Mouse (Mus musculus) embryonic facial prominence, embryonic 15.5 days (tissue): Measurements from ENCODE around the gene Cuzd1. TPM values are rescaled to one million over a fixed set of nuclear protein-coding genes. Genes with fewer than 3 reads are reported as not detected.

Experiments used
- ATAC-seq: fragments of 200-750 bp; cut with Nextera tagmentation; 2 replicates; pipeline ENCODE4 v1.8.0; 2017; ENCODE audit warnings: low read depth, moderate TSS enrichment; ENCODE audit not compliant: insufficient number of reproducible peaks, low FRiP score, low TSS enrichment
- H3K27ac ChIP-seq: fragments of 300-500 bp; sonication (generic); replicated peaks from 2 replicates; pipeline ENCODE4 v1.5.1; 2015; ENCODE audit warnings: mild to moderate bottlenecking, inconsistent platforms
- H3K27me3 ChIP-seq: fragments of 300-500 bp; sonication (generic); 2 replicates; pipeline ENCODE4 v1.6.1; 2015; ENCODE audit warnings: inconsistent platforms
- H3K36me3 ChIP-seq: fragments of 300-500 bp; sonication (generic); 2 replicates; pipeline ENCODE4 v1.6.1; 2015; ENCODE audit warnings: mild to moderate bottlenecking, inconsistent platforms
- H3K4me1 ChIP-seq: fragments of 300-500 bp; sonication (generic); 2 replicates; pipeline ENCODE4 v1.6.1; 2015; ENCODE audit warnings: inconsistent platforms
- H3K4me2 ChIP-seq: fragments of 300-500 bp; sonication (generic); replicated peaks from 2 replicates; pipeline ENCODE4 v1.6.1; 2015; ENCODE audit warnings: mild to moderate bottlenecking, inconsistent platforms
- H3K4me3 ChIP-seq: fragments of 300-500 bp; sonication (generic); replicated peaks from 2 replicates; pipeline ENCODE4 v1.5.1; 2015; ENCODE audit warnings: mild to moderate bottlenecking, inconsistent platforms
- H3K9ac ChIP-seq: fragments of 300-500 bp; sonication (generic); 2 replicates; pipeline ENCODE4 v1.6.1; 2015; ENCODE audit warnings: inconsistent platforms
- H3K9me3 ChIP-seq: fragments of 300-500 bp; sonication (generic); replicated peaks from 2 replicates; pipeline ENCODE4 v1.6.1; 2016; ENCODE audit warnings: inconsistent platforms
- WGBS: fragments of 180-500 bp; shearing (Covaris S2); methylation state at CpG from one replicate; pipeline ENCODE4 v1.1.7; 2015; 5-methylcytosine and 5-hydroxymethylcytosine counted together
- polyA plus RNA-seq: library from polyadenylated mRNA; unstranded; fragments of >200 nt; fragmentation: Nextera tagmentation; extraction: Ambion mirVana; gene quantifications from 2 replicates; pipeline ENCODE4 v1.2.1, GENCODE M21; 2015

The Cuzd1 gene
- polyA plus RNA-seq, 1 experiment from 2014 or later, result 0.13 TPM

- no peak overlapping the region for H3K4me3 ChIP-seq
- no peaks in the 10 kb centered on the region for H3K27me3 ChIP-seq
- no peaks in the 10 kb centered on the region for H3K4me1 ChIP-seq
- no peak overlapping the region for H3K27ac ChIP-seq
- 79% methylated on average over 2 of the region's 2 CpGs for WGBS
- H3K36me3 ChIP-seq, result no peaks in the 10 kb centered on the region
- H3K9ac ChIP-seq, result no peak overlapping the region
- H3K4me2 ChIP-seq, result no peak overlapping the region
- H3K9me3 ChIP-seq, result no peaks in the 10 kb centered on the region
- ATAC-seq, result no peak
These were observed 9.6 kb upstream of the Cuzd1 start for GRCm38 (mm10) chr7:131331688-131332087.

DNA sequence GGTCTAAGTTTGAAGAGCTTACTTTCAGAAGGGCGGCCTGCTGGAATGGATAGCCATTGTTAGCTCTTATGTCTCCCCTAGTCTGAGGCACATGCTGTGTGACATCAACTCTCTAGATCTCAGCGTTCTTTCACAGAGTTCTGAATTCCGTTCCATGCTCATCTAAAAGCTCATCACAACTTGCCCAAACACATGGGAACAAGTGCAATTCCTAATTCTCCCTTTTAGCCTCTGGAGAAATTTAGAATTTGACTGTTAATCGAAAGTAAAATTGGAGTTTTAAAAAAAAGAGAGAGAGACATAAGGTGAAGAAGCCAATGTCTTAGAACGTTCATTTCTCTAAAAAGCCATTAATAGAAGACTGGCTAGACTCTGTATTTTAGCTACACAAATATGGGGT lies 7.3 kb upstream of the Cuzd1 start, which contains the start of gene Fam24b:
TSS of gene Fam24b (minus strand) at position 101 of the 400 bp plus-strand sequence.
- Histone ChIP-seq H3K27ac (no peak within 1 kb of the TSS), H3K9ac (no peak within 1 kb of the TSS), H3K4me3 (no peak within 1 kb of the TSS), H3K27me3 (no peaks in the 10 kb centered on the region), H3K9me3 (no peaks in the 10 kb centered on the region), H3K36me3 (no peaks in the 10 kb centered on the region), H3K4me1 (no peaks in the 10 kb centered on the region), H3K4me2 (no peak within 1 kb of the TSS)
- 88% methylated on average over 5 of the region's 5 CpGs for WGBS
- ATAC-seq, result no peak

GRCm38 (mm10) chr7:131327054-131327453 lies 5.0 kb upstream of the Cuzd1 start:
- Histone ChIP-seq H3K36me3 (no peaks in the 10 kb centered on the region), H3K4me1 (no peaks in the 10 kb centered on the region), H3K27me3 (no peaks in the 10 kb centered on the region), H3K4me2 (no peak overlapping the region), H3K27ac (no peak overlapping the region), H3K9ac (no peak overlapping the region), H3K9me3 (no peaks in the 10 kb centered on the region), H3K4me3 (no peak overlapping the region)
- ATAC-seq, result no peak
- WGBS, result 90% methylated on average over 5 of the region's 5 CpGs

GRCm38 (mm10) chr7:131318340-131318739 lies 3.8 kb downstream of the Cuzd1 start:
- no peaks in the 10 kb centered on the region for H3K9me3 ChIP-seq
- no peak overlapping the region for H3K27ac ChIP-seq
- no peak for ATAC-seq
- H3K4me1 ChIP-seq, result no peaks in the 10 kb centered on the region
- no peak overlapping the region for H3K9ac ChIP-seq
- H3K27me3 ChIP-seq, result no peaks in the 10 kb centered on the region
- H3K36me3 ChIP-seq, result no peaks in the 10 kb centered on the region
- no peak overlapping the region for H3K4me3 ChIP-seq
- H3K4me2 ChIP-seq, result no peak overlapping the region
- 62% methylated on average over 6 of the region's 7 CpGs for WGBS

DNA sequence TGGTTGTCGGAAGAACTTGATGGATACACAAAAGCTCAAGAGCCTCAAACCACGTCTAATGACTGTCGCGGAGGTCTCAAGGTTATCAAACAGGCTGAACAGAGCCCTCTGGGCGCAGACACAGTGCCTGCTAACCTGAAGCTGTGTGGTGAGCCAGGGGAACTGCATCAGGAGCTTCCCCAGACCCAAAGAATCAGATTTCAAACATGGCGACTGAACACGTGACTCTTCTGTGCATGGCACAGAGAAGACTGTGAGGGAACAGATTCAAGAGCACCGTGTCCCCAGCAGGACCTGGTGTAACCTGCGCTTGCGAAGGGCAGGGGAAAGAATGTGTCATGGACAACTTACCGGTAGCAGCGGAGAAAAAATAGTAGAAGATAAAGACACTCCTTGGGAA lies 4.5 kb downstream of the Cuzd1 start:
- Histone ChIP-seq H3K36me3 (no peaks in the 10 kb centered on the region), H3K27ac (no peak overlapping the region), H3K27me3 (no peaks in the 10 kb centered on the region), H3K4me1 (no peaks in the 10 kb centered on the region), H3K4me3 (no peak overlapping the region), H3K9ac (no peak overlapping the region), H3K9me3 (no peaks in the 10 kb centered on the region), H3K4me2 (no peak overlapping the region)
- ATAC-seq, result no peak
- WGBS, result 70% methylated on average over 12 of the region's 12 CpGs

DNA sequence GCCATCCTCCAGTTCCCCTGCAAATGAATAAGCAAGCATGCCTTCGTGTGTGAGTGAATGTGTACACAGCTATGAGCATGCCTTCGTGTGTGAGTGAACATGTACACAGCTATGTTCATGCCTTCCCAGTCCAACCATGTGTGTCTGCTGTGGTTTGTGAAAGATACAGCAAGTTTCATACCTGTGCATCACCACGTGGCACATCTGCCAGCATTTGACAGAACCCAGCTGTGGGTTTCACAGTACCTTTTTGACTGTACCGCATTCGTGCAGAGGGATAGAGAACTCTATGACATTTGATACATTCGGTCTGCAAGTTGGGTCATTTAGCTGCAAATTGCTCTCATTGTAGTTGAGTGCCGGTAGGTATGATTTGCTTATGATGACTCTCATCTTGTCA lies 7.6 kb downstream of the Cuzd1 start:
- H3K4me3 ChIP-seq, result no peak overlapping the region
- 60% methylated on average over 7 of the region's 7 CpGs for WGBS
- H3K4me1 ChIP-seq, result no peaks in the 10 kb centered on the region
- H3K4me2 ChIP-seq, result no peak overlapping the region
- no peak overlapping the region for H3K27ac ChIP-seq
- H3K36me3 ChIP-seq, result no peaks in the 10 kb centered on the region
- no peak for ATAC-seq
- no peak overlapping the region for H3K9ac ChIP-seq
- no peaks in the 10 kb centered on the region for H3K9me3 ChIP-seq
- no peaks in the 10 kb centered on the region for H3K27me3 ChIP-seq

DNA sequence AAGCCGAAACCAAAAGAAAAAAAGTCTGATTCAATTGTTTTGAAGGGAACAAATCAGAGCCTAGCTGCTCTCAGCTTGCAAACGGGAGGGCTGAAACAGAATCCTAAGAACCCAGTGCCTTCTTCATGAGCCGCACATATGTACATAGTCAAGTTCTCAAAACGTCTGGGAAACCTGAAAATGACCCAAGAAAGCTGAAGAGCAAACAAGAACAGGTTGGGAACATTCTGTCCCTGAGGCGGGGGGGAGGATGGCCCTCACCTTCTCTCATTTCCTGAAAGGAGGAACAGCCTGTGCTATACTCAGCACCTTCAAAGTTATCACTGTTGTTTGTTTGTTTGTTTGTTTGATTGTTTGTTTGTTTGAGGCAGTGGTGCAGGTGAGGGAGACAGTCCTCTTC lies 15.4 kb downstream of the Cuzd1 start:
- no peak overlapping the region for H3K27ac ChIP-seq
- H3K4me3 ChIP-seq, result no peak overlapping the region
- H3K4me2 ChIP-seq, result no peak overlapping the region
- H3K4me1 ChIP-seq, result no peaks in the 10 kb centered on the region
- no peaks in the 10 kb centered on the region for H3K9me3 ChIP-seq
- no peak for ATAC-seq
- WGBS, result 69% methylated on average over 5 of the region's 5 CpGs
- no peak overlapping the region for H3K9ac ChIP-seq
- H3K36me3 ChIP-seq, result no peaks in the 10 kb centered on the region
- H3K27me3 ChIP-seq, result no peaks in the 10 kb centered on the region

GRCm38 (mm10) chr7:131303340-131303739 lies 18.8 kb downstream of the Cuzd1 start:
- no peaks in the 10 kb centered on the region for H3K4me1 ChIP-seq
- no peaks in the 10 kb centered on the region for H3K36me3 ChIP-seq
- no peak overlapping the region for H3K9ac ChIP-seq
- no peak for ATAC-seq
- H3K4me2 ChIP-seq, result no peak overlapping the region
- WGBS, result 68% methylated on average over 8 of the region's 8 CpGs
- H3K9me3 ChIP-seq, result no peaks in the 10 kb centered on the region
- H3K27ac ChIP-seq, result no peak overlapping the region
- no peak overlapping the region for H3K4me3 ChIP-seq
- H3K27me3 ChIP-seq, result no peaks in the 10 kb centered on the region

- Histone ChIP-seq H3K4me3 (no peak overlapping the region), H3K4me2 (no peak overlapping the region), H3K4me1 (no peaks in the 10 kb centered on the region), H3K36me3 (no peaks in the 10 kb centered on the region), H3K27me3 (no peaks in the 10 kb centered on the region), H3K9me3 (no peaks in the 10 kb centered on the region), H3K27ac (no peak overlapping the region), H3K9ac (no peak overlapping the region)
- 71% methylated on average over 8 of the region's 8 CpGs for WGBS
- no peak for ATAC-seq
These were observed 24.9 kb downstream of the Cuzd1 start for GRCm38 (mm10) chr7:131297151-131297550.

- Histone ChIP-seq H3K4me1 (no peaks in the 10 kb centered on the region), H3K9ac (no peak overlapping the region), H3K27ac (no peak overlapping the region), H3K4me2 (no peak overlapping the region), H3K27me3 (no peaks in the 10 kb centered on the region), H3K4me3 (no peak overlapping the region), H3K36me3 (no peaks in the 10 kb centered on the region), H3K9me3 (no peaks in the 10 kb centered on the region)
- ATAC-seq, result no peak
- 73% methylated on average over 4 of the region's 4 CpGs for WGBS
These were observed 56.2 kb downstream of the Cuzd1 start for GRCm38 (mm10) chr7:131265851-131266250.

DNA sequence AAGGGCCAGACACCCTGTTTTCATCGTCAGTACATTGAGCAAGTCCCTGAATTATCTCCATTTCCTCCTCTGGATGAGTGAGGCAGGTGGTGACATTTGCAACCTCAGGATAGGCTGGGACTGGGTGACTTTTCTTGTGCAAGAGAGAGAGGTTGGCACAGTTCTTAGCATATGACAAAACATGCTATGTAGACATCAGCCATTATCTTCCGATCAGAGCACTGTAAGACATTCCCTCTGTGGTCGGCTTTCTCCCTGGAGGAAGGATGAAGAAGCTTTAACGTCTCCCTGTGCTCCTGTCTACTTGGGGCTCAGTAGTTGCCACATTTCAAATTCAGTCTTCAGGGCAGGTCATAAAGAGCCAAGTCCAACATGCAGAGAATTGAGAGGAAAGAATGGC lies 57.8 kb downstream of the Cuzd1 start:
- no peaks in the 10 kb centered on the region for H3K4me1 ChIP-seq
- H3K27me3 ChIP-seq, result no peaks in the 10 kb centered on the region
- ATAC-seq, result no peak
- H3K4me2 ChIP-seq, result no peak overlapping the region
- H3K27ac ChIP-seq, result no peak overlapping the region
- 81% methylated on average over 4 of the region's 4 CpGs for WGBS
- H3K4me3 ChIP-seq, result no peak overlapping the region
- H3K9ac ChIP-seq, result no peak overlapping the region
- no peaks in the 10 kb centered on the region for H3K9me3 ChIP-seq
- no peaks in the 10 kb centered on the region for H3K36me3 ChIP-seq

DNA sequence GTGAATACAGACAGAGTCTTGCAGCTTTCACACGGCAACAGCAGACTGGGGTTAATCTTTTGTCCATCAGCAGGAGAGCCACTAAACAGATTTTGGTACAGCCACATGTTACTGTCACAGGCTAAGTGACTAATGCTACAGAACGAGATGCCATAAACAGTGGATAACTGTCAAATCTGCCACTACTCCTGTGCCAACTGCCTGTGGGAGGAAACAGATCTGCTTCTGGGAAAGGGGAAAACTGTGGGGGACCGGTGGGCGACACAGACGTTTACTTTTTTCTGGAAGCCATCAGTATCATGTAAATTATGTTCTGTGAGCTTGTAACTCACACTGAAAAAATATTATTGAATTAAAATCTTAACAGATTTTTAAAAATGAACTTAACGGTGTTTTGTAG lies 61.1 kb downstream of the Cuzd1 start:
- H3K36me3 ChIP-seq, result no peaks in the 10 kb centered on the region
- WGBS, result 52% methylated on average over 6 of the region's 6 CpGs
- no peaks in the 10 kb centered on the region for H3K9me3 ChIP-seq
- no peak for ATAC-seq
- no peaks in the 10 kb centered on the region for H3K27me3 ChIP-seq
- no peak overlapping the region for H3K9ac ChIP-seq
- no peak overlapping the region for H3K4me3 ChIP-seq
- H3K27ac ChIP-seq, result no peak overlapping the region
- no peak overlapping the region for H3K4me2 ChIP-seq
- H3K4me1 ChIP-seq, result no peaks in the 10 kb centered on the region; the same call in 1 of the 2 replicates
